Mouse (Mus musculus): ENCODE measurements around the gene Gm6993. TPM values are rescaled to one million over a fixed set of nuclear protein-coding genes. Genes with fewer than 3 reads are reported as not detected.

Gene Gm6993
- polyA plus RNA-seq, 1 experiment from 2014 or later: not detected

- H3K27me3 ChIP-seq (replicated peaks): peaks cover 48% of the 10 kb centered on the region
- peak within 1 kb of the TSS; percentile 97 for H3K4me2 ChIP-seq
- H3K4me1 ChIP-seq: peaks cover 26% of the 10 kb centered on the region
- no peaks in the 10 kb centered on the region for H3K36me3 ChIP-seq
- H3K9me3 ChIP-seq (replicated peaks): no peaks in the 10 kb centered on the region
- peak; percentile 35; the same call in 1 of the 2 replicates for ATAC-seq (ENCODE audit: low FRiP score)
- H3K27ac ChIP-seq (replicated peaks): peak within 1 kb of the TSS; percentile 41
- under 1% methylated on average over 38 of the region's 39 CpGs for WGBS
- peak within 1 kb of the TSS; percentile 54 for H3K4me3 ChIP-seq (replicated peaks)
- H3K9ac ChIP-seq (replicated peaks): peak within 1 kb of the TSS; percentile 60
These were observed 24.6 kb downstream of the Gm6993 start, which contains the start of gene Lamb1 for GRCm38 (mm10) chr12:31265005-31265721. TSS of gene Lamb1 (plus strand) at chr12:31265234.

GRCm38 (mm10) chr12:31265722-31266431 lies 25.3 kb downstream of the Gm6993 start:
- Histone ChIP-seq H3K4me2 (peak overlapping the region; percentile 97), H3K4me3 (replicated peaks) (peak overlapping the region; percentile 54), H3K9ac (replicated peaks) (peak overlapping the region; percentile 60), H3K27ac (replicated peaks) (peak overlapping the region; percentile 41), H3K27me3 (replicated peaks) (peaks cover 48% of the 10 kb centered on the region), H3K4me1 (peaks cover 26% of the 10 kb centered on the region), H3K9me3 (replicated peaks) (no peaks in the 10 kb centered on the region), H3K36me3 (no peaks in the 10 kb centered on the region)
- WGBS: under 1% methylated on average over 50 of the region's 50 CpGs
- ATAC-seq (ENCODE audit: low FRiP score): peak; percentile 75

DNA sequence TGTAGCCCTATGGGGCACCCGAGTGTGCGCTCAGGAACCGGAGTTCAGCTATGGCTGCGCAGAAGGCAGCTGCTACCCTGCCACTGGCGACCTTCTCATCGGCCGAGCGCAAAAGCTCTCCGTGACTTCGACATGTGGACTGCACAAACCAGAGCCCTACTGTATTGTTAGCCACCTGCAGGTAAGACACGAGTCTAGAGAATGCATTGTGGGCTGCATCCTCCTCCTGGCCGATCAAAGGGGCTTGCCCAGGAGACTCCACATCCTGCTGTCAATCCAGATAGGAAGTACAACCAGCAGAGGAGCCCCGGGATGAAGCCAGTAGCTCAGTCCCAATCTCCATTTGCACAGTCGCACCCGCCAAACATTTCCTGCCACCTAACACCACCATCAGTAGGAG lies 26.1 kb downstream of the Gm6993 start:
- H3K4me1 ChIP-seq: peaks cover 28% of the 10 kb centered on the region
- ATAC-seq (ENCODE audit: low FRiP score): no peak
- H3K27ac ChIP-seq (replicated peaks): no peak overlapping the region
- 12% methylated on average over 15 of the region's 15 CpGs for WGBS
- peak overlapping the region; percentile 97 for H3K4me2 ChIP-seq
- peaks cover 48% of the 10 kb centered on the region for H3K27me3 ChIP-seq (replicated peaks)
- no peaks in the 10 kb centered on the region for H3K36me3 ChIP-seq
- H3K4me3 ChIP-seq (replicated peaks): peak overlapping the region; percentile 54
- H3K9ac ChIP-seq (replicated peaks): peak overlapping the region; percentile 60
- no peaks in the 10 kb centered on the region for H3K9me3 ChIP-seq (replicated peaks)

- Histone ChIP-seq H3K9ac (replicated peaks) (no peak overlapping the region), H3K27ac (replicated peaks) (no peak overlapping the region), H3K36me3 (no peaks in the 10 kb centered on the region), H3K9me3 (replicated peaks) (no peaks in the 10 kb centered on the region), H3K27me3 (replicated peaks) (peaks cover 48% of the 10 kb centered on the region), H3K4me3 (replicated peaks) (peak overlapping the region; percentile 54; the same call in 1 of the 2 replicates), H3K4me2 (peak overlapping the region; percentile 97), H3K4me1 (peaks cover 32% of the 10 kb centered on the region)
- no peak for ATAC-seq (ENCODE audit: low FRiP score)
- 72% methylated on average over 4 of the region's 4 CpGs for WGBS
These were observed 26.8 kb downstream of the Gm6993 start for GRCm38 (mm10) chr12:31267363-31267762.

GRCm38 (mm10) chr12:31268315-31268714 lies 27.7 kb downstream of the Gm6993 start:
- no peak overlapping the region for H3K4me3 ChIP-seq (replicated peaks)
- WGBS: 89% methylated on average over 3 of the region's 3 CpGs
- H3K4me2 ChIP-seq: peak overlapping the region; percentile 30; the same call in 1 of the 2 replicates
- H3K9ac ChIP-seq (replicated peaks): no peak overlapping the region
- H3K4me1 ChIP-seq: peaks cover 32% of the 10 kb centered on the region
- ATAC-seq (ENCODE audit: low FRiP score): no peak
- H3K27me3 ChIP-seq (replicated peaks): peaks cover 40% of the 10 kb centered on the region
- no peaks in the 10 kb centered on the region for H3K9me3 ChIP-seq (replicated peaks)
- no peak overlapping the region for H3K27ac ChIP-seq (replicated peaks)
- H3K36me3 ChIP-seq: no peaks in the 10 kb centered on the region

DNA sequence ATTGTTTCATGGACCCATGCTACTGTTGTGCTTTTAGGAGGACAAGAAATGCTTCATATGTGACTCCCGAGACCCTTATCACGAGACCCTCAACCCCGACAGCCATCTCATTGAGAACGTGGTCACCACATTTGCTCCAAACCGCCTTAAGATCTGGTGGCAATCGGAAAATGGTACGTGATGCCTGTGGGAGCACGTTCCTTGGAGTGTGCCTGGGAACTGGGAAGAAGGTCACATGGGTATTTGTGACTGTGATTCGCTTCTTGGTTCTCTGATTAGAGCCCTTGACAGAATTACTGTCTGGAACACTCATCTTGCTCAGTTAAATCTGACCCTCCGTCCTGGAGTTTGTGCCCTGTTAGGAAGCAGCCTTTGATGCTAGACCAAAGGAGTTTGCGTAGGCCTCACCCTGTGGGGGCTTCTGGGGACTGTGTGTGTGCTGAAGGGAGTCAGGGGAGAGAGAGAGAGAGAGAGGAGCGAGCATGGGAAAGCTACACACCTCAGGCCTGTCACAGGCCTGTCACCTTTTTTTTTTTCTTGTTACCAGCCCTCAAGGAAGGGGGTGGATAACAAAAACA lies 28.5 kb downstream of the Gm6993 start:
- no peak overlapping the region for H3K4me2 ChIP-seq
- peaks cover 34% of the 10 kb centered on the region for H3K27me3 ChIP-seq (replicated peaks)
- no peak overlapping the region for H3K9ac ChIP-seq (replicated peaks)
- no peak for ATAC-seq (ENCODE audit: low FRiP score)
- peaks cover 32% of the 10 kb centered on the region for H3K4me1 ChIP-seq
- no peak overlapping the region for H3K27ac ChIP-seq (replicated peaks)
- WGBS: 63% methylated on average over 12 of the region's 12 CpGs
- H3K36me3 ChIP-seq: no peaks in the 10 kb centered on the region
- no peak overlapping the region for H3K4me3 ChIP-seq (replicated peaks)
- no peaks in the 10 kb centered on the region for H3K9me3 ChIP-seq (replicated peaks)

- H3K27me3 ChIP-seq (replicated peaks): peaks cover 21% of the 10 kb centered on the region
- H3K4me1 ChIP-seq: peaks cover 20% of the 10 kb centered on the region
- 94% methylated on average over 10 of the region's 10 CpGs for WGBS
- no peak for ATAC-seq (ENCODE audit: low FRiP score)
- no peaks in the 10 kb centered on the region for H3K36me3 ChIP-seq
- no peak overlapping the region for H3K4me2 ChIP-seq
- no peaks in the 10 kb centered on the region for H3K9me3 ChIP-seq (replicated peaks)
- no peak overlapping the region for H3K4me3 ChIP-seq (replicated peaks)
- no peak overlapping the region for H3K27ac ChIP-seq (replicated peaks)
- no peak overlapping the region for H3K9ac ChIP-seq (replicated peaks)
These were observed 29.8 kb downstream of the Gm6993 start for GRCm38 (mm10) chr12:31270361-31270760.

- Histone ChIP-seq H3K36me3 (no peaks in the 10 kb centered on the region), H3K9me3 (replicated peaks) (no peaks in the 10 kb centered on the region), H3K27ac (replicated peaks) (no peak overlapping the region), H3K4me2 (no peak overlapping the region), H3K4me1 (peaks cover 17% of the 10 kb centered on the region), H3K4me3 (replicated peaks) (no peak overlapping the region), H3K27me3 (replicated peaks) (peaks cover 17% of the 10 kb centered on the region), H3K9ac (replicated peaks) (no peak overlapping the region)
- 86% methylated on average over 5 of the region's 5 CpGs for WGBS
- no peak for ATAC-seq (ENCODE audit: low FRiP score)
These were observed 30.2 kb downstream of the Gm6993 start for GRCm38 (mm10) chr12:31270776-31271175.

- no peaks in the 10 kb centered on the region for H3K9me3 ChIP-seq (replicated peaks)
- ATAC-seq (ENCODE audit: low FRiP score): no peak
These were observed 30.9 kb downstream of the Gm6993 start for GRCm38 (mm10) chr12:31271361-31272011.

DNA sequence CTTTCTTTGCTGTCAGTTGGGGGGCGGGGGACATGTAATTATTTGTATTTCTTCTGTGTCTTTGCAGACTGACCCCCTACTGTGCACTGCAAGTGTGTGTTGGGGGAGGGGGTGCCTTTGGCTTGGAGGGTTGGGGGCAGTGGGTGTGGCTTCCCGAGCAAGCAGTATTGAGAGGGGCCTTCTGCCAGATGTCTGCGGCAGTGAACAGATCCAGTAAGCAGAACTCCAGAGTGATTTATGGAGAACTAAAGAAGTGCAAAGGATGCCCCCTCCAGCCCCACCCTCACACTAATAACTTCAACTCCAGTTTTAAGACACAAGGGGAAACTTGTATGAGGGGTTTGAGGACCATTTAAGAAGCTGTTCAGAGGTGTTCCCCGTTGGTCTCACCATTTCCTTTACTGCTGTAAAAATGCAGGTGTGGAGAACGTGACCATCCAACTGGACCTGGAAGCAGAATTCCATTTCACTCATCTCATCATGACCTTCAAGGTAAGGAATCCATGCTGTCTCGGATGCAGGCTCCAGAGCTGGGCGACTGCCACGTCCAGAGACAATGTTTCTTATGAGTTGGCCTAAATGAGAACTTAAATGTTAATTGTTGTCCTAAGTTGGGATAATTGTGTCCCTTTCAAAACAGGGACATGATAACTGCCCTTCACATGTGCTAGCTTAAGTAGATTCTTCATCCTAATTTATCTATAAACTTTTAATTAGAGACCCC lies 31.6 kb downstream of the Gm6993 start:
- WGBS: 72% methylated on average over 8 of the region's 8 CpGs
- ATAC-seq (ENCODE audit: low FRiP score): no peak
- Histone ChIP-seq H3K36me3 (no peaks in the 10 kb centered on the region), H3K9ac (replicated peaks) (no peak overlapping the region), H3K4me3 (replicated peaks) (no peak overlapping the region), H3K27me3 (replicated peaks) (peaks cover 3% of the 10 kb centered on the region), H3K4me1 (peaks cover 7% of the 10 kb centered on the region; the same call in 1 of the 2 replicates), H3K4me2 (no peak overlapping the region), H3K27ac (replicated peaks) (no peak overlapping the region), H3K9me3 (replicated peaks) (no peaks in the 10 kb centered on the region)

More at GRCm38 (mm10) chr12:31271361-31272011, 30.9 kb downstream of the Gm6993 start:
- no peak overlapping the region for H3K4me2 ChIP-seq
- peaks cover 10% of the 10 kb centered on the region for H3K27me3 ChIP-seq (replicated peaks)
- H3K9ac ChIP-seq (replicated peaks): no peak overlapping the region
- no peak overlapping the region for H3K27ac ChIP-seq (replicated peaks)
- 53% methylated on average over 16 of the region's 16 CpGs for WGBS
- H3K36me3 ChIP-seq: no peaks in the 10 kb centered on the region
- H3K4me1 ChIP-seq: peaks cover 11% of the 10 kb centered on the region
- H3K4me3 ChIP-seq (replicated peaks): no peak overlapping the region

- Histone ChIP-seq H3K36me3 (no peaks in the 10 kb centered on the region), H3K27ac (replicated peaks) (no peak overlapping the region), H3K9ac (replicated peaks) (no peak overlapping the region), H3K4me1 (peaks cover 7% of the 10 kb centered on the region; the same call in 1 of the 2 replicates), H3K27me3 (replicated peaks) (no peaks in the 10 kb centered on the region), H3K9me3 (replicated peaks) (no peaks in the 10 kb centered on the region), H3K4me3 (replicated peaks) (no peak overlapping the region), H3K4me2 (no peak overlapping the region)
- ATAC-seq (ENCODE audit: low FRiP score): no peak
- 55% methylated on average over 2 of the region's 2 CpGs for WGBS
These were observed 32.3 kb downstream of the Gm6993 start for GRCm38 (mm10) chr12:31272846-31273245.

All from neural tube, embryonic 15.5 days (tissue).